Mouse (Mus musculus) heart, embryonic 14.5 days (tissue): ENCODE results near the gene Spc24. TPM values are rescaled to one million over a fixed set of nuclear protein-coding genes. Genes with fewer than 3 reads are reported as not detected.

Experiments
- ATAC-seq: fragments of 200-750 bp; cut with Nextera tagmentation; 2 replicates; pipeline ENCODE4 v1.8.0; 2017; ENCODE audit warnings: low read depth, moderate TSS enrichment; ENCODE audit not compliant: insufficient number of reproducible peaks, insufficient read depth, low FRiP score
- H3K27ac ChIP-seq, 2 experiments: fragments of 200-500 bp in 1 of 2; fragments of 300-500 bp in 1 of 2; sonication (generic) in 1 of 2; replicated peaks in 1 of 2; 2 replicates each; pipeline ENCODE4 v1.5.1; 2012 to 2014; ENCODE audit warnings: low read depth in 2 of 2, low read length in 2 of 2, control low read depth in 1 of 2, mild to moderate bottlenecking in 1 of 2, mixed read lengths in 1 of 2; ENCODE audit not compliant: control insufficient read depth in 1 of 2, insufficient read depth in 1 of 2
- H3K27me3 ChIP-seq: fragments of 300-500 bp; sonication (generic); 2 replicates; pipeline ENCODE4 v1.6.1; 2014; ENCODE audit warnings: mild to moderate bottlenecking, low read length, control low read depth; ENCODE audit not compliant: control insufficient read depth, insufficient read depth
- H3K36me3 ChIP-seq: fragments of 300-500 bp; sonication (generic); 2 replicates; pipeline ENCODE4 v1.6.1; 2014; ENCODE audit warnings: mild to moderate bottlenecking, control low read depth, low read length, mixed read lengths; ENCODE audit not compliant: control insufficient read depth, insufficient read depth
- H3K4me1 ChIP-seq, 2 experiments: fragments of 200-500 bp in 1 of 2; fragments of 300-500 bp in 1 of 2; sonication (generic) in 1 of 2; 2 replicates each; pipeline ENCODE4 v1.6.1; 2012 to 2014; ENCODE audit warnings: low read length in 2 of 2, control low read depth in 1 of 2, mixed read lengths in 1 of 2; ENCODE audit not compliant: control insufficient read depth in 2 of 2, insufficient read depth in 2 of 2
- H3K4me2 ChIP-seq: fragments of 300-500 bp; sonication (generic); 2 replicates; pipeline ENCODE4 v1.6.1; 2014; ENCODE audit warnings: mild to moderate bottlenecking, low read length
- H3K4me3 ChIP-seq, 2 experiments: fragments of 200-500 bp in 1 of 2; fragments of 300-500 bp in 1 of 2; sonication (generic) in 1 of 2; 2 replicates each; pipeline ENCODE4 v1.5.1; 2012 to 2014; ENCODE audit warnings: low read length in 2 of 2, mild to moderate bottlenecking in 2 of 2, control low read depth in 1 of 2, low read depth in 1 of 2, moderate library complexity in 1 of 2; ENCODE audit not compliant: control insufficient read depth in 1 of 2, insufficient read depth in 1 of 2
- H3K9ac ChIP-seq: fragments of 300-500 bp; sonication (generic); 2 replicates; pipeline ENCODE4 v1.6.1; 2014; ENCODE audit warnings: mild to moderate bottlenecking, low read length
- H3K9me3 ChIP-seq: fragments of 300-500 bp; sonication (generic); 2 replicates; pipeline ENCODE4 v1.6.1; 2016; ENCODE audit warnings: low read length, control low read depth; ENCODE audit not compliant: control insufficient read depth
- WGBS: fragments of 180-500 bp; shearing (Covaris S2); extraction: QIAGEN DNeasy Blood & Tissue Kit; methylation state at CpG from one replicate; pipeline ENCODE4 v1.1.7; 2014; 5-methylcytosine and 5-hydroxymethylcytosine counted together
- polyA plus RNA-seq: library from polyadenylated mRNA; unstranded; fragments of >200 nt; fragmentation: Nextera tagmentation; extraction: Ambion mirVana; gene quantifications from 2 replicates; pipeline ENCODE4 v1.2.1, GENCODE M21; 2014

Gene Spc24
- polyA plus RNA-seq, 1 experiment from 2014 or later, result 97.9 TPM

- under 1% methylated on average over 18 of the region's 18 CpGs for WGBS
- H3K27me3 ChIP-seq, result no peaks in the 10 kb centered on the region
- peak overlapping the region; percentile 81 for H3K9ac ChIP-seq
- peaks cover 18 to 35% of the 10 kb centered on the region in 2 experiments for H3K4me1 ChIP-seq
- peak overlapping the region; percentile 71 to 80 for H3K4me3 ChIP-seq
- H3K36me3 ChIP-seq, result 0 out of 2 replicates have a peak, but pooled peaks cover 3% of the 10 kb centered on the region
- peak overlapping the region; percentile 91 to 94 for H3K27ac ChIP-seq
- H3K4me2 ChIP-seq, result peak overlapping the region; percentile 93
- peak; percentile 93 for ATAC-seq
- no peaks in the 10 kb centered on the region for H3K9me3 ChIP-seq
Measured at GRCm38 (mm10) chr9:21724147-21724536, 36.0 kb downstream of the Spc24 start.

GRCm38 (mm10) chr9:21723377-21724146 is 36.5 kb downstream of the Spc24 start, which contains the start of gene Ldlr:
TSS of gene Ldlr (plus strand) at chr9:21723483.
- H3K27ac ChIP-seq, result peak within 1 kb of the TSS; percentile 91 to 94
- H3K36me3 ChIP-seq, result 0 out of 2 replicates have a peak, but pooled peaks cover 3% of the 10 kb centered on the region
- H3K4me1 ChIP-seq, result peaks cover 16 to 33% of the 10 kb centered on the region in 2 experiments
- WGBS, result under 1% methylated on average over 47 of the region's 47 CpGs
- ATAC-seq, result peak; percentile 73
- no peaks in the 10 kb centered on the region for H3K27me3 ChIP-seq
- H3K4me2 ChIP-seq, result peak within 1 kb of the TSS; percentile 93
- H3K9me3 ChIP-seq, result no peaks in the 10 kb centered on the region
- H3K9ac ChIP-seq, result peak within 1 kb of the TSS; percentile 81
- peak within 1 kb of the TSS; percentile 71 to 80 for H3K4me3 ChIP-seq

GRCm38 (mm10) chr9:21721036-21721435 is 39.1 kb downstream of the Spc24 start:
- peak overlapping the region; percentile 47; the same call in 1 of the 2 replicates for H3K9ac ChIP-seq

GRCm38 (mm10) chr9:21717015-21717414 is 43.1 kb downstream of the Spc24 start:
- Histone ChIP-seq H3K9ac (no peak overlapping the region), H3K27ac (no peak overlapping the region), H3K4me1 (peaks cover 11 to 16% of the 10 kb centered on the region in 2 experiments), H3K4me3 (no peak overlapping the region), H3K9me3 (no peaks in the 10 kb centered on the region), H3K4me2 (no peak overlapping the region), H3K27me3 (no peaks in the 10 kb centered on the region), H3K36me3 (no peaks in the 10 kb centered on the region)
- no peak for ATAC-seq
- WGBS, result 79% methylated on average over 2 of the region's 2 CpGs

More at GRCm38 (mm10) chr9:21721036-21721435, 39.1 kb downstream of the Spc24 start:
- Histone ChIP-seq H3K27ac (peak overlapping the region; percentile 63 to 74), H3K9me3 (no peaks in the 10 kb centered on the region), H3K27me3 (no peaks in the 10 kb centered on the region), H3K4me1 (peaks cover 13 to 30% of the 10 kb centered on the region in 2 experiments), H3K4me2 (no peak overlapping the region), H3K4me3 (no peak overlapping the region), H3K36me3 (no peaks in the 10 kb centered on the region)
- ATAC-seq, result no peak
- WGBS, result 55% methylated on average over 2 of the region's 2 CpGs

GRCm38 (mm10) chr9:21715298-21715697 is 44.8 kb downstream of the Spc24 start:
- H3K4me2 ChIP-seq, result no peak overlapping the region
- ATAC-seq, result peak; percentile 86
- peaks cover 3 to 10% of the 10 kb centered on the region in 2 experiments; a peak in 2 of 4 replicates for H3K4me1 ChIP-seq
- no peaks in the 10 kb centered on the region for H3K9me3 ChIP-seq
- H3K27ac ChIP-seq, result peak overlapping the region; percentile 39 to 40
- no peaks in the 10 kb centered on the region for H3K27me3 ChIP-seq
- 21% methylated on average over 4 of the region's 4 CpGs for WGBS
- no peak overlapping the region for H3K4me3 ChIP-seq
- no peak overlapping the region for H3K9ac ChIP-seq
- no peaks in the 10 kb centered on the region for H3K36me3 ChIP-seq

- Histone ChIP-seq H3K27me3 (no peaks in the 10 kb centered on the region), H3K9ac (no peak overlapping the region), H3K27ac (no peak overlapping the region), H3K4me1 (no peaks in the 10 kb centered on the region), H3K9me3 (no peaks in the 10 kb centered on the region), H3K36me3 (peaks cover 35% of the 10 kb centered on the region), H3K4me2 (no peak overlapping the region), H3K4me3 (no peak overlapping the region)
- ATAC-seq, result no peak
- 93% methylated on average over 3 of the region's 3 CpGs for WGBS
Measured at GRCm38 (mm10) chr9:21709340-21709739, 50.8 kb downstream of the Spc24 start.

GRCm38 (mm10) chr9:21706586-21707265 is 53.4 kb downstream of the Spc24 start:
- H3K4me2 ChIP-seq, result no peak overlapping the region
- H3K36me3 ChIP-seq, result peaks cover 61% of the 10 kb centered on the region
- H3K4me3 ChIP-seq, result no peak overlapping the region
- no peak overlapping the region for H3K9ac ChIP-seq
- 86% methylated on average over 8 of the region's 8 CpGs for WGBS
- H3K4me1 ChIP-seq, result no peaks in the 10 kb centered on the region
- no peak for ATAC-seq
- H3K9me3 ChIP-seq, result no peaks in the 10 kb centered on the region
- H3K27ac ChIP-seq, result no peak overlapping the region
- H3K27me3 ChIP-seq, result no peaks in the 10 kb centered on the region
